Mouse (Mus musculus) neural tube, embryonic 15.5 days (tissue): ENCODE data around the gene Ccr9. TPM values are rescaled to one million over a fixed set of nuclear protein-coding genes. Genes with fewer than 3 reads are reported as not detected.
A peak's percentile ranks its signal among the peaks of the same experiment; 100 is the strongest.

Source experiments
- ATAC-seq: fragments of 200-750 bp; cut with Nextera tagmentation; 2 replicates; pipeline ENCODE4 v1.8.0; 2017; ENCODE audit warnings: mild to moderate bottlenecking, moderate TSS enrichment, moderate library complexity; ENCODE audit not compliant: low FRiP score
- H3K27ac ChIP-seq: fragments of 300-500 bp; sonication (generic); replicated peaks from 2 replicates; pipeline ENCODE4 v1.5.1; 2015; ENCODE audit warnings: mild to moderate bottlenecking, inconsistent platforms
- H3K27me3 ChIP-seq: fragments of 300-500 bp; sonication (generic); replicated peaks from 2 replicates; pipeline ENCODE4 v1.6.1; 2015; ENCODE audit warnings: inconsistent platforms
- H3K36me3 ChIP-seq: fragments of 300-500 bp; sonication (generic); 2 replicates; pipeline ENCODE4 v1.6.1; 2015; ENCODE audit warnings: inconsistent platforms
- H3K4me1 ChIP-seq: fragments of 300-500 bp; sonication (generic); 2 replicates; pipeline ENCODE4 v1.6.1; 2015; ENCODE audit warnings: inconsistent platforms
- H3K4me2 ChIP-seq: fragments of 300-500 bp; sonication (generic); 2 replicates; pipeline ENCODE4 v1.6.1; 2015; ENCODE audit warnings: inconsistent platforms, mild to moderate bottlenecking, moderate library complexity
- H3K4me3 ChIP-seq: fragments of 300-500 bp; sonication (generic); replicated peaks from 2 replicates; pipeline ENCODE4 v1.5.1; 2015; ENCODE audit warnings: mild to moderate bottlenecking, inconsistent platforms
- H3K9ac ChIP-seq: fragments of 300-500 bp; sonication (generic); replicated peaks from 2 replicates; pipeline ENCODE4 v1.6.1; 2015; ENCODE audit warnings: mild to moderate bottlenecking, inconsistent platforms
- H3K9me3 ChIP-seq: fragments of 300-500 bp; sonication (generic); replicated peaks from 2 replicates; pipeline ENCODE4 v1.6.1; 2016; ENCODE audit warnings: inconsistent platforms
- WGBS: fragments of 180-500 bp; shearing (Covaris S2); methylation state at CpG from one replicate; pipeline ENCODE4 v1.1.7; 2015; ENCODE audit warnings: mixed read lengths; 5-methylcytosine and 5-hydroxymethylcytosine counted together
- polyA plus RNA-seq: library from polyadenylated mRNA; unstranded; fragments of >200 nt; fragmentation: Nextera tagmentation; extraction: Ambion mirVana; gene quantifications from 2 replicates; pipeline ENCODE4 v1.2.1, GENCODE M21; 2015

Gene Ccr9
- polyA plus RNA-seq = 0.29 and 2.2 TPM in 2 replicates

GRCm38 (mm10) chr9:123678327-123679105 lies at the start of gene Ccr9, which contains the start of gene Slc6a20a:
TSS of gene Ccr9 (plus strand) at chr9:123678439.
TSS of gene Slc6a20a (minus strand) at chr9:123678885.
- peak within 1 kb of the TSS; percentile 36 for H3K9ac ChIP-seq
- peaks cover 9% of the 10 kb centered on the region for H3K4me1 ChIP-seq
- ATAC-seq = peak; percentile 41; the same call in 1 of the 2 replicates
- H3K27ac ChIP-seq = no peak within 1 kb of the TSS
- no peaks in the 10 kb centered on the region for H3K9me3 ChIP-seq
- H3K36me3 ChIP-seq = no peaks in the 10 kb centered on the region
- WGBS = 1% methylated on average over 73 of the region's 73 CpGs
- H3K4me3 ChIP-seq = peak within 1 kb of the TSS; percentile 37
- H3K27me3 ChIP-seq = peaks cover 52% of the 10 kb centered on the region
- H3K4me2 ChIP-seq = peak within 1 kb of the TSS; percentile 86

GRCm38 (mm10) chr9:123631666-123632065 lies 46.6 kb upstream of the Ccr9 start:
- 88% methylated on average over 3 of the region's 3 CpGs for WGBS
- no peak overlapping the region for H3K4me3 ChIP-seq
- H3K27me3 ChIP-seq = no peaks in the 10 kb centered on the region
- H3K4me2 ChIP-seq = no peak overlapping the region
- H3K9me3 ChIP-seq = no peaks in the 10 kb centered on the region
- no peaks in the 10 kb centered on the region for H3K4me1 ChIP-seq
- no peak overlapping the region for H3K9ac ChIP-seq
- no peak overlapping the region for H3K27ac ChIP-seq
- ATAC-seq = no peak
- no peaks in the 10 kb centered on the region for H3K36me3 ChIP-seq

- Histone ChIP-seq H3K4me2 (no peak within 1 kb of the TSS), H3K27ac (no peak within 1 kb of the TSS), H3K4me3 (no peak within 1 kb of the TSS), H3K36me3 (no peaks in the 10 kb centered on the region), H3K9ac (no peak within 1 kb of the TSS), H3K9me3 (no peaks in the 10 kb centered on the region), H3K4me1 (no peaks in the 10 kb centered on the region), H3K27me3 (no peaks in the 10 kb centered on the region)
- WGBS = 86% methylated on average over 6 of the region's 6 CpGs
- ATAC-seq = no peak
Observed at GRCm38 (mm10) chr9:123632281-123632680, 46.0 kb upstream of the Ccr9 start, which contains the start of gene Slc6a20b. TSS of gene Slc6a20b (minus strand) at chr9:123632565.

- no peak overlapping the region for H3K27ac ChIP-seq
- no peaks in the 10 kb centered on the region for H3K9me3 ChIP-seq
- H3K9ac ChIP-seq = no peak overlapping the region
- no peaks in the 10 kb centered on the region for H3K4me1 ChIP-seq
- 91% methylated on average over 3 of the region's 3 CpGs for WGBS
- no peaks in the 10 kb centered on the region for H3K36me3 ChIP-seq
- no peaks in the 10 kb centered on the region for H3K27me3 ChIP-seq
- ATAC-seq = no peak
- H3K4me2 ChIP-seq = no peak overlapping the region
- no peak overlapping the region for H3K4me3 ChIP-seq
Observed at GRCm38 (mm10) chr9:123632993-123633392, 45.2 kb upstream of the Ccr9 start.

GRCm38 (mm10) chr9:123636771-123637170 lies 41.5 kb upstream of the Ccr9 start:
- H3K27me3 ChIP-seq = no peaks in the 10 kb centered on the region
- H3K4me3 ChIP-seq = no peak overlapping the region
- H3K4me2 ChIP-seq = no peak overlapping the region
- H3K9me3 ChIP-seq = no peaks in the 10 kb centered on the region
- no peak overlapping the region for H3K27ac ChIP-seq
- H3K4me1 ChIP-seq = no peaks in the 10 kb centered on the region
- WGBS = 75% methylated on average over 5 of the region's 5 CpGs
- no peak overlapping the region for H3K9ac ChIP-seq
- no peak for ATAC-seq
- no peaks in the 10 kb centered on the region for H3K36me3 ChIP-seq

GRCm38 (mm10) chr9:123638231-123638630 lies 40.0 kb upstream of the Ccr9 start:
- Histone ChIP-seq H3K9me3 (no peaks in the 10 kb centered on the region), H3K4me1 (no peaks in the 10 kb centered on the region), H3K27ac (no peak overlapping the region), H3K9ac (no peak overlapping the region), H3K4me2 (no peak overlapping the region), H3K36me3 (no peaks in the 10 kb centered on the region), H3K27me3 (no peaks in the 10 kb centered on the region), H3K4me3 (no peak overlapping the region)
- ATAC-seq = no peak

- no peak overlapping the region for H3K4me2 ChIP-seq
- no peak overlapping the region for H3K9ac ChIP-seq
- H3K4me3 ChIP-seq = no peak overlapping the region
- no peaks in the 10 kb centered on the region for H3K4me1 ChIP-seq
- ATAC-seq = no peak
- no peaks in the 10 kb centered on the region for H3K27me3 ChIP-seq
- H3K9me3 ChIP-seq = no peaks in the 10 kb centered on the region
- no peaks in the 10 kb centered on the region for H3K36me3 ChIP-seq
- H3K27ac ChIP-seq = no peak overlapping the region
- 83% methylated on average over 1 of the region's 1 CpGs for WGBS
Observed at GRCm38 (mm10) chr9:123638668-123639089, 39.6 kb upstream of the Ccr9 start.

GRCm38 (mm10) chr9:123640106-123640505 lies 38.1 kb upstream of the Ccr9 start:
- no peaks in the 10 kb centered on the region for H3K4me1 ChIP-seq
- no peak overlapping the region for H3K27ac ChIP-seq
- H3K9me3 ChIP-seq = no peaks in the 10 kb centered on the region
- H3K4me2 ChIP-seq = no peak overlapping the region
- no peak for ATAC-seq
- no peak overlapping the region for H3K9ac ChIP-seq
- H3K36me3 ChIP-seq = no peaks in the 10 kb centered on the region
- 79% methylated on average over 1 of the region's 1 CpGs for WGBS
- no peaks in the 10 kb centered on the region for H3K27me3 ChIP-seq
- no peak overlapping the region for H3K4me3 ChIP-seq

- Histone ChIP-seq H3K9me3 (no peaks in the 10 kb centered on the region), H3K27me3 (no peaks in the 10 kb centered on the region), H3K4me2 (no peak overlapping the region), H3K27ac (no peak overlapping the region), H3K36me3 (no peaks in the 10 kb centered on the region), H3K4me3 (no peak overlapping the region), H3K4me1 (no peaks in the 10 kb centered on the region), H3K9ac (no peak overlapping the region)
- ATAC-seq = no peak
- WGBS = 96% methylated on average over 2 of the region's 2 CpGs
Observed at GRCm38 (mm10) chr9:123649785-123650511, 28.3 kb upstream of the Ccr9 start.

GRCm38 (mm10) chr9:123651369-123651768 lies 26.9 kb upstream of the Ccr9 start:
- no peaks in the 10 kb centered on the region for H3K27me3 ChIP-seq
- H3K27ac ChIP-seq = no peak overlapping the region
- no peak for ATAC-seq
- WGBS = 57% methylated on average over 4 of the region's 4 CpGs
- H3K9me3 ChIP-seq = no peaks in the 10 kb centered on the region
- H3K36me3 ChIP-seq = no peaks in the 10 kb centered on the region
- H3K4me3 ChIP-seq = no peak overlapping the region
- no peak overlapping the region for H3K4me2 ChIP-seq
- H3K4me1 ChIP-seq = no peaks in the 10 kb centered on the region
- H3K9ac ChIP-seq = no peak overlapping the region

GRCm38 (mm10) chr9:123657457-123657856 lies 20.8 kb upstream of the Ccr9 start:
- Histone ChIP-seq H3K4me2 (no peak overlapping the region), H3K36me3 (no peaks in the 10 kb centered on the region), H3K4me1 (no peaks in the 10 kb centered on the region), H3K9me3 (no peaks in the 10 kb centered on the region), H3K27ac (no peak overlapping the region), H3K4me3 (no peak overlapping the region), H3K27me3 (no peaks in the 10 kb centered on the region), H3K9ac (no peak overlapping the region)
- WGBS = 94% methylated on average over 3 of the region's 3 CpGs
- no peak for ATAC-seq

- Histone ChIP-seq H3K4me2 (no peak overlapping the region), H3K36me3 (no peaks in the 10 kb centered on the region), H3K27ac (no peak overlapping the region), H3K4me1 (no peaks in the 10 kb centered on the region), H3K9me3 (no peaks in the 10 kb centered on the region), H3K4me3 (no peak overlapping the region), H3K27me3 (no peaks in the 10 kb centered on the region), H3K9ac (no peak overlapping the region)
- ATAC-seq = no peak
Observed at GRCm38 (mm10) chr9:123658981-123659380, 19.3 kb upstream of the Ccr9 start.
